Mouse (Mus musculus): Measurements from ENCODE around the gene Tcf3. TPM values are rescaled to one million over a fixed set of nuclear protein-coding genes. Genes with fewer than 3 reads are reported as not detected.

Tcf3 gene
- total RNA-seq, 2 experiments from 2014 or later: 18.1 to 24.6 TPM

DNA sequence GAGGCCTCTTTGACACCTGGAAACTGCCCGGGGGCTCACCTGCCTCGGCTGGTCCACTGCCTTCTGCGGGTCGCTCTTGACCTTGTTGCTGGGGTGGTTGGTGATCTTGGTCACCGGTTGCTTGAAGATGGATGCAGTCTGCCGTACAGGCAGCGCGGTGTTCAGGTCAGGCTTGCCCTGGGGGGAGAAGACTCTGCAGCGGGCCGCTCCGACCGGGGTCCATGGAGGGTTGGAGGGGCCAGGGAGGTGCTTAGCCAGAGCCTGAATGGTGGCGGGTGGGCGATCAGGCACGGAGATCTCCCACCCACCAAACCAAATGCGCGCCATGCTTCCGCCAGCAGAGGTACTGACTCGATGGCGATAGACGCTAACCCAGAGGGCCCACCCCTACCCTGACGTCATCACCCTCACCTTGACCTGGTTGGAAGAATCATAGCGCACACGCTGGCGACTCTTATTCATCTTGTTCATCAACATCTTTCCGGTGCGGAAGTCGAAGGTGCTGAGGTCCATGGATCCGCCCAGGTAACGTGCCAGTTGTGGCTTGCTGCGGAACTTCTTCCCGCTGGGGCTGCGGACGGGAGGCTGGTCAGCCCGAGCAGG, 38.3 kb downstream of the Tcf3 start:
- no peak for DNase-seq
- intact Hi-C loops (cut with DNase I; ENCODE audit: low total_unique reads): no loop called here

DNA sequence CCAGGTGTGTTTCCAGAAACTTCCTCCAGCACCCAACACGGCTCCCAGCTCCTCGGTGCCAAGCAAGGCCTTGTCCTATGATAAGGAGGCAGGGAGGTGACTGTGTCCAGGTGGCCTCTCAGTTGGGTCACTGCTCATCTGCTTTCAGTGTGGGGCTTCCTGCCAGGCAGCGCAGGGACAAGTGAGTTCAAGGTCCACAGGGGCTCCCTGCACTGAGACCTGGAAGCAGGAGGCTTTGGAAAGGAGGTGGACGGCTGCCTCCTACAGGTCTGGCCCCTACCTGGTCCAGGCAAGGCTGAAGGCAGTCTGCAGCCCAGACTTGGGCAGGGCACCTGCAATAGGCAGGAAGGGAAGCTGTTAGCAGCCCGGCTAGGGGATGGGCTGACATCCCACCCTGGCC, 40.8 kb downstream of the Tcf3 start:
- intact Hi-C loops (cut with DNase I; ENCODE audit: low total_unique reads): no loop called here
- no peak for DNase-seq

DNA sequence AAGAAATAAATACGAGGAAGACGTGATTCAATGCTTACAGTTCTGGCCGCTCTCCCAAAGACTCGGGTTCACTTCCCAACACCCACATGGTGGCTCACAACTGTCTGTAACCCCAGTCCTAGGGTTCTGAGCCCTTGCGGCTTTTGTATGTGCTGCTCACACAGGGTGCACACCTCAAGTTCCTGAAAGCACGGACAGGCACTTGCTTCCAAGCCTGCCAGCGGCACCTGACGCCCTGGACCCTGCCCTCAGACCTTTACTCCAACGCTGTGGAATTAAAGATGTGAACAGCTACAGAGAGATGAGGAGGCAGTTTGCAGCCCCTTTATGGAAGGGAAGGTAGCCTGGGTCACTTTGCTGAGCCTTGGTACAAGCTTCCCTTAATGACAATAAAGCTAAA, 42.8 kb downstream of the Tcf3 start:
- no peak for DNase-seq
- intact Hi-C loops (cut with DNase I; ENCODE audit: low total_unique reads): no loop called here

DNA sequence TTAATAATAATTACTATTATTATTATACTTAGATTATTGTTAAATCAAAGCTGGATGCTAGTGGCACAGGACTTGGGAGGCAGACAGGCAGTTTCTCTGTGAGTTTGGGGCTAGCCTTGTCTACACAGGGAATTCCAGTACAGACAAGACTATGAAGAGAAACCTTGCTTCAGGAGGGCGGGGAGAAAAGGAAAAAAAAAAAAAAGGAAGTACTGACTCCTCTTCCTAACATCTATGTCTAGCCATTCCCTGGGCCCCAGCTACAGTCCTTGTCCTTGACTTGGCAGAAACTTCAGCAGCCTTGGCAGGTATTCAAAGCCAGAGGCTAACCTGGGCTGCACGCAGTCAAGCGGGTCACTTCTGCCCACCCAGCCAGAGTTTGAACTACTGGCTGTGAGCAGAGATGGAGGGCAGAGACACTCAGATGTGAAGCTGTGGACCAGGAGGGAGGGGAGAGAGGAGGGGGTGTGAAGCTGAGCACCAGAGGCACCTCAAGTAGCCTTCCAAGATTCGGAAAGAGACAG, 44.2 kb downstream of the Tcf3 start:
- no peak for DNase-seq
- intact Hi-C loops (cut with DNase I; ENCODE audit: low total_unique reads): no loop called here

DNA sequence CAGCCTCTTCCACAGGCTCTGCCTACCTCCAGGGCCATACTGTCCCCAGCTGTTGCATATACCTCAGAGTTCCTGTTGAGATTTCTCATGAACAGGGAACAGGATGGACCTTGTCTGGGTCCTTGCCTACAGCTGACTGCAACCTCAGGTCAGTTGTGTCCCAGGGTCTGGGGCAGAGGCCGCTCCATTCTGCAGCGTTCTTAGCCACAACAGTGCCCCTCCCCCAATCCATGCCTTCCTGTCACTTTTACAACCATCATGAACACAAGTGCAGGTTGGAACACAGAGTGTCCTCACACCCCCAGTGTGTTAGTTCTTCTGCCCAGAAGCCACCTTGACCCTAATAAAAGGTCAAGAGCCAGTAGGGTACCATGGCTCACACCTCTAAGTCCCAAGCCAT, 44.7 kb downstream of the Tcf3 start:
- intact Hi-C loops (cut with DNase I; ENCODE audit: low total_unique reads): no loop called here

DNA sequence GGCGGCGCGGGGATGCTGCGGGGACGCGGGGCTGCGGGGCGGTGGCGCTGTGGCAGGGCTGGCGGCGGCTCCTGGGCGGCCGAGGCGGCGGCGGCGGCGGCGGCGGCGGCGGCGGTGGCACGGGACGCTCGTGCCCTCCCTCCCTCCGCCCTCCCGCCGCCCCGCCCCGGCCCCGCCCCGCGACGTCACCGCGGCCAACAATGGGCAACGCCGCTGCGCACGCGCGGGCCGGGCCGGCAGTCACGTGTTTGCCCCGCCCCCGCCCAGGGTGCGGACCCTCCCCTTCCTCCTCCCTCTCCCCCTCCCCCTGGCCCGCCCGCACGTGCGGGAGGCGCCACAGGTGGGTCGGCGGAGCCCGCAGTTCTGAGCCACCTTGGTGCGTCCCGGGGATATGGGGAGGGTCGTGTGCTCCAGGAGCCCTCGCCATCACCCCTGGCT, 45.9 kb downstream of the Tcf3 start, which contains the start of gene Mex3d:
TSS of gene Mex3d (minus strand) at position 138 of the 438 bp plus-strand sequence.
- peak; percentile 91 for DNase-seq
- intact Hi-C loops (cut with DNase I; ENCODE audit: low total_unique reads): no loop called here

More for the DNA sequence above, 44.7 kb downstream of the Tcf3 start:
- no peak for DNase-seq

DNA sequence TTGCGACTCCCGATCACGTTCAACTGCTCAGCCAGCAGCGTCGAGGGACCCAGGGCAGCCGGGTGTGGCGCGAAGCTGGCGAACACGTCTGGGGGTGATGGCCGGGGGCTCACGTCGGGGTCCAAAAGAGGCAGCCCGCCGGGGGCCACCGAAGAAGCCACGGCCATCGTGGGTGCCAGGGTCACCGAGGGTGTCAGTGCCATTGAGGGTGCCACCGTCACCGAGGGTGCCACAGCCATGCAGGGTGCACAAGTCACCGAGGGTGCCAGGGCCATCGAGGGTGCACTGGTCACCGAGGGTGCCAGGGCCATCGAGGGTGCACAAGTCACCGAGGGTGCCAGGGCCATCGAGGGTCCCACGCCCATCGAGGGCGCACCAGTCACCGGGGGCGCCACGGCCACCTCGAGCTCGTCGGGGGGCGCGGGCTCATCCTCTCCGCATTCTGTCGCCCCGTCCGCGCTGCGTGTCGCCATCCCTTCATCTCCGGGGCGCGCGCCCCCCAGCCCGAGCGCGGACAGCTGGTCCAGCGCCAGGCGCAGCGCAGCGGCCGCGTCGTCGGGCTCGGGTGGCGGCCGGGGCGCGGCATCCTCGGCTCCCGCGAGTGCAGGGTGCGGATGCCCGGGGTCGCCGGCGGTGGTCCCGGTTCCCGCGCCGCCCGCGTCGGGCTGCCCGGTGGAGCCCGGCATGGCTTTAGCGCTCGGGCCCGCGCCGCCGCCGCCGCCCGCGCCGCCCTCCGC, 46.5 kb downstream of the Tcf3 start:
- no peak for DNase-seq
- intact Hi-C loops (cut with DNase I; ENCODE audit: low total_unique reads): no loop called here

DNA sequence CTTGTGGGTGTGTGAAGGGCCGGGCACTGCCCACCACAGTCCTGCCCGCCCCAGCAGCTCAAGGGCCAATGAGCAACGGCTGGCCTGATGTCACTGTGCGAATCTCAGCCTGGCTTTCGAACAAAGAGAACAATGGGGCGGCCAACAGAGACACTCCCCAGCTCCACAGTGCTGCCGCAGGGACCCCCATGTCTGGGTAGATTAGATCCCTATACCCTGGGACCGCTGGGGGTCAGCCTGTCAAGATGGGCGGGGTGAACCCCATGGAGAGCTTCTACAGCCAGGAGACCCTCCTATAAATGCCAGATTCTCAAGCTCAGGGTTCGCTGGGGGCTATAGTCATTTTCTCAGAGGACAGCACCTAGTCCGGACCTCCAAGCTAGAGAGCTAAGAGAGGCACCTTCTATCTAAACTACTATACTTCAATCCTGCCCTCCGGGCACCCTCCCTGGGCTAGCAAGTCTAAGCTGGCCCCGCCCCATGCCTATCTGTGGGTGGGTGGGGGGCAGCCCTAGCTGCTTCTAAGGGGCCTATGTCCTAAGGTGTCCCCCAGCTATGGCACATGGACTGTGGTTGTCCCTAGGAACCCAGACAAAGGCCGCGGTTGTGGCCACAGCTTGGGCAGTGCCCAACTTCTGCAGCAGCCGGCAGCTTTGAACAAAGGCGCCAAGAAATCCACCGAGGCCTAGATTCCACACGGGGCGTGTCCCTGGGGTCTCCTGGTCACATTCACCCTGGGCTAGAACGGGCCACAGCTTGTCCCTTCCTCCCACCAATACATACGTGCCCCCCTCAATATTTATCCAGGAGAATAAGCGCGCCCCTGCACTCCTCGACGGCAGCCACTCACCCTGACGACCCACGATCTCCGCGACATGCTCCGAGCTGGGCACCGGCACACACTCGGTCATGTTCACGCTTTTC, 47.4 kb downstream of the Tcf3 start:
- no peak for DNase-seq
- intact Hi-C loops (cut with DNase I; ENCODE audit: low total_unique reads): no loop called here

DNA sequence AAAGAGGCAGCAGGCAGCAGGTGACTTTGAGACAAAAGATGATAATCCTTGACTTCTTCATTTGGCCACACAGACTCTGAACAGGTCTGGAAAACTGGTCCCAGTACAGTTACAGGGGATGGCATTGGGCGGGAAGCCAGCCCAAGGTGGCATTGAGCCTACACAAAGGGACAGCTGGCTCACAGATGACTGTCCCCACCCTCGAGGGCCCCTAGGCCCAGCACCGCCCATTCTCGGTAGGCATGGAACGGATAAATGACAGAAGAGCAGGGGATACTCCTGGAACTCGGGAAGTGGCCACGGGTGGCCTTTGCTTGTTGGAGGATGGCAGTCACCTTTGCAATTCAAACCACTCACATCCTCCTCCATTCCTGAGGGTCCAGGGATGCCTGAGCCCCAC, 48.1 kb downstream of the Tcf3 start:
- DNase-seq: no peak
- intact Hi-C loops (cut with DNase I; ENCODE audit: low total_unique reads): no loop called here

DNA sequence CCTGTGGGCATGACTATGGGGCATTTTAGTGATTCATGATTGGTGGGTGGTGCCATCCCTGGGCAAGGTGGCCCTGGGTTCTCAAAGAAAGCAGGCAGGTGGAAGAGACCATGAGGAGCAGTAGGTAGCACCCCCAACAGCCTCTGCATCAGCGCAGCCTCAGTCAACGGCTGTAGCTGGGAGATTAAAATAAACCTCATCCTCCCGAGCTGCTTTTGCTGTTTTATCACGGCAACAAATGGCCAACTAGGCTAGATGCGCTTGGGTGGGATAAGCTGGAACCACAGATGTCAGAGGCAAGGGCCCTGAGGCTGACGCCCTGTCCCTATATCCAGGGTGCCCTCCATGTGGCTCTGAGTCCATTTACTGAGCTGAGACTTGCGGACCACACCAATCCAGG, 48.7 kb downstream of the Tcf3 start:
- DNase-seq: no peak
- intact Hi-C loops (cut with DNase I; ENCODE audit: low total_unique reads): no loop called here

DNA sequence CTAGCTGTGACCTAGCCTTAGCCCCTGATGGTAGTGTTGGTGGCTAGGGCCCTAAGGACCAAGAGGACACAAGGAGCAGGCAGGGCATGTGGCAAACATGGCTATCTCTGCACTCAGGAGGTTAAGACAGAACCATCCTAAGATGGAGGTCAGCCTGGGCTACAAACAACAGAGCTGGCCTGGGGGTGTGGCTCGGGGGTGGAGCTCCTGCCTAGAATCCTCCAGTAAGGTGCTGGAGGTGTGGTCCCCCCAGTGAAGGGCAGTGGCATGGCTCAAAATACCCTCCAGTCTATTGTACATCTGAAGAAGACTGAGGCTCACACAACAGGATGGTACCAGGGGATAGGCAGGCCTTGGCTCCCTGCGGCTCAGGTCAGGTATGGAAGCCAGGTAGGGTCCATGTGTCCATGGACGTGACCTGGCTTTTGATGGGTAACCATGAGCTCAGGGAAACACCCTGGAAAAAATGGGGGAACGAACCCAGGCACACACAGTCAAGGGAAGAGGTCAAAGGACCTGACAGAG, 49.3 kb downstream of the Tcf3 start:
- intact Hi-C loops (cut with DNase I; ENCODE audit: low total_unique reads): no loop called here

DNA sequence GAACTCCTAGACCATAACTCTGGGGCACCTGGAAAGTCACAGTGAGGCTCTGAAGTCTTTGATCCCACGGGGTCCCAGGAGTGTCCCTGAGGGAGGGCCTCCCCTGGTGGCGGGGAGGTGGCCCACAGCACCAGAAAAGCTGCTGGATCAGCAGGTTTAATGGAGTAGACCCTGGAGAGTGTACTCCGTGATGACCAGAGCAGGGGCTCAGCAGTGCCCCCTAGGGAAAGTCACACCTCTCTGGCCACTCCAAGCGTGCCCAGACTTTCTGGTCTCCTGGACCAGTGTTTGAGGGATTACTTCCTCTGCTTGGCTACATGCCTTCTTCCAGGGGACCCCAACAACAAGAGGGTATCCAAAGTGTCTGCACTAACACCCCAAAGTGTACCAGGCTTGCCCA, 50.0 kb downstream of the Tcf3 start:
- intact Hi-C loops (cut with DNase I; ENCODE audit: low total_unique reads): no loop called here
- DNase-seq: no peak

More for the DNA sequence above, 49.3 kb downstream of the Tcf3 start:
- DNase-seq: no peak

DNA sequence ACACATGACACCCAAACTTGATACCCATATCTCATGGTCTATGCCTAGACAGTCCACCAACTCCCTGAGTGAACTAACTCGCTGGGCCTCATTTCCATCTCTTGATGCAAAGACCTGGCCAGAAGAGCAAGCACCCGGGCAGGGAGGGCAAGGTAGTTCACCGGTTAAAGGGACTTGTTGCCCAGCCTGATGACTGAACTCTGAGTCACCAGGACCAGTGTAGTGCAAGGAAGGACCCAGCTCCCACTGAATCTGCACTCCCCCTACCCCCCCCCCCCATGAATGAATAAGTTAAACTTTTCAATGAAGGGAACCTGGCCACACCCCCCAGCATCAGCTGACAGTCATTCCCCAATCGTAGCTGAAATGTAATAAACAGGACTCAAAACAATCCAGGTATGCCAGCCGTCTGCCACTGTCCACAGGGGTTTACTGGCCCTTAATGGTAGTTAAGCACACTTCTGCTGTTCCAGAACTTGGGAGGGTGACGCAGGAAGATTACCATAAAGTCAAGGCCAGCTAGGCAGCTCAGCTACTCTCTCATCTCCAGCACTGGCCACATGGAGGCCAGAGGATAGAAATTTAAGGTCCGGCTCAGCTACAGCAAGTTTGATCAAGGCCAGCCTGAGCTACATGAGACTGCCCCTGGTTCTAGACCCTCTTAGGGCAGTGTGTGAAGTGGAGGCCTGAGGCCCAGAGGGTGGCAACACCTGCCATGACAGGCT, 50.6 kb downstream of the Tcf3 start:
- no peak for DNase-seq
- intact Hi-C loops (cut with DNase I; ENCODE audit: low total_unique reads): no loop called here

DNA sequence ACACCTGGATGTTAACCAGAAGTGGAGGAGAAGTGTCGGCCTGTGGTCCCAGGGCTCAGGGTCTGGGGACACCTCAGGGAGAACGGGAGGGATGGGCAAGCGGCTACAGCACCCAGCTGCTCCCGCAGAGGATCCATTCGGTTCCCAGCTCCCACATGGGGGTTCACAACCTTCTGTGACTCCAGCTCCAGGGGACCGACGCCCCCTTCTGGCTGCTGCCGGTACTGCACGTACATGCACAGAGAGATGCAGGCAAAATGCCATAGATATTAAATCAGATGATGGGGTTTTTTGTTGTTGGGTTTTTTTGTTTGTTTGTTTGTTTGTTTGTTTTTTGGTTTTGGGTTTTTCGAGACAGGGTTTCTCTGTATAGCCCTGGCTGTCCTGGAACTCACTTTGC, 55.7 kb downstream of the Tcf3 start:
- DNase-seq: no peak
- intact Hi-C loops (cut with DNase I; ENCODE audit: low total_unique reads): no loop called here

DNA sequence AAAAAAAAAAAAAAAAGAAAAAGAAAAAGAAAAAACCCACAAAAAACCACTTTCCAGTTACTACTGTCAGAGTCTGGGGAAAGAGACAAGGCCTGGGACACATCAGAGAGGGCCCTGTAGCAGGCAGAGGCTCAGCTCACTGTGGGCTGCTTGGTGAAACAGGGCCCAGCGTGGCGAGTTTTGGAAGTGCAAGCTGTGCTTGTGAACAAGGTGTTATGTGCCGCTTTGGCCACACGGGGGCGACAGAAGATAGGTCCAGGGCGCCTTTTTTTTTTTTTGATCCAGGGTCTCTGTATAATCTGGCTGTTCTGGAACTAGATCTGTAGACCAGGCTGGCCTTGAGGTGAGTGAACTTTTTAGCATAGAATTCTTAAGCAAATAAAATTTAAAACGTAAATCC, 57.3 kb downstream of the Tcf3 start:
- peak; percentile 94 for DNase-seq
- intact Hi-C loops (cut with DNase I; ENCODE audit: low total_unique reads): no loop called here

DNA sequence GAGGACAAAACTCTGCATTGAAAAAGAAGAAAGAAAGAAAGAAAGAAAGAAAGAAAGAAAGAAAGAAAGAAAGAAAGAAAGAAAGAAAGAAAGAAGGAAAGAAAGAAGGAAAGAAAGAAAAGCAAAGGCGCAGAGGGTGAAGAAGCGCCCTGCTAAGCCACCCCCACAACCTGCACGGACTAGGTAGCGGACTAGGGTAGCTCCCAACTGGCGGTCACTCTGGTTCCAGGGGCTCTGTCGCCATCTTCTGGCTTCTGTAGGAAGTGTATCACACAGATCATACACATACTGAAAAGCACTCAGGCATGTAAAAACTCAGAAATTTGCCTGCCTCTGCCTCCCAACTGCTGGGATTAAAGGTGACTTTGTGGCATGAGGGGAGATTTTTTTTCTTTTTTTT, 59.4 kb downstream of the Tcf3 start:
- DNase-seq: peak; percentile 66
- intact Hi-C loops (cut with DNase I; ENCODE audit: low total_unique reads): loop anchor here (2.0 kb wide), 1 partner anchor 27 kb away; no protein-coding TSS in a partner anchor

DNA sequence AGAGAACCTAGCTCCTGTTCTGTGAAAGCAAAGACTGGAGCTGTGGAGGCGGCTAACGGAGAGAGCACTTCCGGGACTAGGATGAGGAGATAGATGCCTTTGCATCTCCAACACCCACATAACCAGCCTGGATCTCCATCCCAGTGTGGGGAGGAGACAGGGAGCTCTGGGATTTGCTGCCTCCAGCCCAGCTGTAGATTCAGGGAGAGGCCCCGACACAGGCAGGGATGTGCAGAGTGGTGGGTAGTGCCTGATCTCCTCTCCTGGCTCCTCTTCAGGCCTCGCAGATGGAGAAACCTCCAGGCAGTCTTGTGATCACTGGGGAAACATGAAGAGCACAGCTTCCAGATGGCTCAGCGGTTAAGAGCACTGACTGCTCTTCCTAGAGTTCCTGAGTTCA, 60.7 kb downstream of the Tcf3 start:
- no peak for DNase-seq
- intact Hi-C loops (cut with DNase I; ENCODE audit: low total_unique reads): no loop called here

DNA sequence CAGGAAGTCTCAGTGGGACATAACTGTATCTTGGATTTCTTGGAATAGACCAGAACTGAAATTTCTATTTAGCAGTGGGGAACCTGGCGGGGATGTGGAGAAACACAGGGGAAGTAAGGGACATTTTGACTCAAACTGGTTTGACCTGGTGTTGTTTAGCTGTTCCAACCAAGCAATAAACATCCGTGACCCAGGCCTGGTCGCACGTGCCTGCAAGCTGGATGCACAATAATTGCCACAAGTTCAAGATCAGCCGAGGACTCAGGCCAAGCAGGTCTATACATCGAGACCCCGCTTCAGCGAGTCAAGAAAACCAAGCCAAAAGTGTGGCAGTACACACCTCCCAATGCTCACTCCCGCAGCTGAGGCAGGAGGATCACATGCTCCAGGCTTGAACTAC, 61.5 kb downstream of the Tcf3 start:
- intact Hi-C loops (cut with DNase I; ENCODE audit: low total_unique reads): no loop called here
- no peak for DNase-seq

DNA sequence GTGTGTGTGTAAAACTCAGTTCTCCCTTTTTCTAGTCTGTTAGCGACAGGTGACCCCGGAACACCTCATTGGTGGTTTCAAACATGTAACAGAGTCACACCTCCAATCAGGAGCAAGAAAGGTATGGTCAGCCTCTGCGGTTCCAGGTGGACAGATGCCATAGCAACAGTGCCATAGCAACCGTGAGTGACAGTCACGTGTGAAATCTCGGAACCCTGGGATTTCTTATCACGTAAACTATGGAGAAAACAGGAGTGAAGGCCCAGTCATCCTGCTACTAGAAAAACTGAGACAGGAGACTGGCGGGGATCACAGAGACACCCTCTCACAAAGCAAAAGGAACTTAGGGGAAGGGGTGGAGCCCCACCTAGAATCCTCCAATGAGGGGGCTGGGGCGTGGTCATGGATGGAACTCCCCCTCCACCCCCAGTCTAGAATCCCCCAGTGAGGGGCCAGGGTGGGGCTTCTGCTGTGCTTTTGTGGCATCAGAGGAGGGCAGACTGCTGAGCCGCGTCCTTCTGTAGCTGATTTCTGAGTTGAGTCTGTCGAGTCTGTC, 62.0 kb downstream of the Tcf3 start:
- intact Hi-C loops (cut with DNase I; ENCODE audit: low total_unique reads): no loop called here
- DNase-seq: no peak

Data from gastrocnemius, postnatal 14 days (tissue).